Mouse (Mus musculus) layer of hippocampus, adult 9-10 months (tissue): ENCODE data around the gene Nebl.

Source experiments
- DNase-seq: peaks from one replicate; pipeline ENCODE4 v3.0.0; 2022; ENCODE audit warnings: low spot score

Gene Nebl

DNA sequence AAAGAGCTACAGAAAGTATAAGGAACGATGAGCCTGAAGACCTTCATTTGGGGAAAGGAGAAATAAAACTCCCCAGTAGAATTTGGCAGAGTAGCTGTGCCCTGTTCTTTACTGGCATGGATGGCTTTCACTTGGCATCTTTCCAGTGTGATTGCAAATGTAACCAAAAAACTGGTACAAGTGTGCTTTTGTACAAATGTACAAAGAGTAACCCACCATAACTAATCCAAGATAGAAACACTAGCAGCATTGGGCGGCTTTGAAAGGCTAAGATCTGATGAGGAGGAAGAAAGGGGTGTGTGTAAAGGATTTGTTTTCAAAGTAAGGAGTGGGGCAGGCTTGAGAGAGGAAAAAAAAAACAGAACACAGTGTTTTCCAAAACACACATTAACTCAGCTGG is 21.2 kb downstream of the Nebl start:
- no peak for DNase-seq

DNA sequence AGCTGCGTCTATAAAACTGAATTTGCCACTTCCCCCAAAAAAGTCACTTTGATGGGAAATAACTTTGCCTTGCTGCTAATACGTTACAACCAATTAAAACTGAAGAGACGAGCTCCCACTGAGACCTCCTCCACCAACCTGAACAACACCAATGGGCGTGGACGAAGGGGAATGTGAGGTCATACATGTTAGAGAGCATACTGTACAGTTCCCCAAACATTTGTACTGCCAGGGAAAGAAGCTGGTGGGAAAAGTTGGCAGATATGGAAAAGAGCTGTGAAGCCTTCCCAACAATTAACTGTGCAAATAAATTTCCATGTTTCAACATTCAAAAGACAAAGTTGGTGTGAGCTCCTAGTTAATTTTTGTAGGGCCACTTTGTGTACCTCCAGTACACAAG is 25.3 kb downstream of the Nebl start:
- DNase-seq = no peak

DNA sequence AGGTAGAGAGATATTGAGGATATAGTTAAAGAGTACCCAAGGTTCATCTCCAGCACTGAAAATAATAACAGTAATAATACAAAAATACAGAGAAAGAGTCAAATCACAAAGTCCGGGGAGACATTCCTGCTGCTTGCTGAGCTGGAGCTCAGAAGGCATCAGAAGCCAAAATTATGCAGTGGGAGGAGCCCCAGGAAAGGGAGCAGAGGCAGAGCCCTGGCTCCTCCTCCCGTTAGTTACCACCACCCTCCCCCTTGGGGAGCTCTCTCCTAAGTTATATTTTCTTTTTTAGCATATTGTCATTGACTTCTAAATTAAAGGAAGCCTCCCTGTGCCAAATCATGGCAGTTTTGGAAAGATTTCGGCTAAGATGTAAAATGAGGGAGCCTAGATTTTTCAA is 25.8 kb downstream of the Nebl start:
- DNase-seq = no peak

DNA sequence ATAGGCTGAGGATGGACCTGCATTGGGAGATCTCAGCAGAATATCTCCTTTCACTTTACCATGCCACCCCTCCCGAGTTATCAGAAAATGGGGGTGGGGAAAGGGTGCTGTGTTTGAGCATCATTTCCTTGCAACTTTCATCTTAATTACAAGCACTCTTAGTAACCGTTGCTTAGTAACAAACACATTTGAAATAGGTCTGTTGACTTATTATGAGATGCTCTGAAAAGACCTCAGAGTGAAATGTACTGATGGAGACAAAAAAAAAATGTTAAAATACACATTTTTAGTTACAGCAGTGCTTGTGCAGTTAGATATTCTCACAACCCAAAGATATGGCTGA is 28.1 kb downstream of the Nebl start:
- DNase-seq = no peak

DNA sequence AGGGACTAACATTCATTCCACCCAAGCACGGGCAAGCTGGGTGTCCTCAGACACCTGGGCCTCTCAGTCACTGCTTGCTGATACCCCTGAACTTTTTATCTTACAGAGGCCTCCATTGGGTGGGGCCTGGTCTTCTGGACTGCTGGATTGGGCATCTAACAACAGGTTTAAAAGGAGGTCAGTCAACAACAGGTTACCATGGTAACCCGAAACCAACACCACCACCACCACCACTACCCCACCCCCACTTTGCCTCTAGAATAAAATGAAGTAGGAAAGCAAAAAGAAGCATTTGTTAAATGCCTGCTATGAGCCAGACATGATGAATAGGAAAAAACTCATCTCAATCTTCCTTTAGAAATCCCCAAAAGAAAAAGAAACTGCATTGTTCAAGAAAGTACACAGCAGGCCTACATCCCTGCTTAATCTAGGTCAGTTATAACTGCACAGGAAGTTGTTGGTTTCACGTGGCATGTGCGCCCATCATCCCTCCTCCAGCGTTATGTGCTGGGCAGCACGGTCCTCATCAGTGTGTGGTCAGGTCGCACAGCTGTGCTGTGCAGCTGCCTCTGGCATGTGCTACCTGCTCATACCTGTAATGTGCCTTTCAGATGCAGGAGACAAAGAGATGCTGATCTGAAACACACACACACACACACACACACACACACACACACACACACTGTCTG is 28.6 kb downstream of the Nebl start:
- no peak for DNase-seq

DNA sequence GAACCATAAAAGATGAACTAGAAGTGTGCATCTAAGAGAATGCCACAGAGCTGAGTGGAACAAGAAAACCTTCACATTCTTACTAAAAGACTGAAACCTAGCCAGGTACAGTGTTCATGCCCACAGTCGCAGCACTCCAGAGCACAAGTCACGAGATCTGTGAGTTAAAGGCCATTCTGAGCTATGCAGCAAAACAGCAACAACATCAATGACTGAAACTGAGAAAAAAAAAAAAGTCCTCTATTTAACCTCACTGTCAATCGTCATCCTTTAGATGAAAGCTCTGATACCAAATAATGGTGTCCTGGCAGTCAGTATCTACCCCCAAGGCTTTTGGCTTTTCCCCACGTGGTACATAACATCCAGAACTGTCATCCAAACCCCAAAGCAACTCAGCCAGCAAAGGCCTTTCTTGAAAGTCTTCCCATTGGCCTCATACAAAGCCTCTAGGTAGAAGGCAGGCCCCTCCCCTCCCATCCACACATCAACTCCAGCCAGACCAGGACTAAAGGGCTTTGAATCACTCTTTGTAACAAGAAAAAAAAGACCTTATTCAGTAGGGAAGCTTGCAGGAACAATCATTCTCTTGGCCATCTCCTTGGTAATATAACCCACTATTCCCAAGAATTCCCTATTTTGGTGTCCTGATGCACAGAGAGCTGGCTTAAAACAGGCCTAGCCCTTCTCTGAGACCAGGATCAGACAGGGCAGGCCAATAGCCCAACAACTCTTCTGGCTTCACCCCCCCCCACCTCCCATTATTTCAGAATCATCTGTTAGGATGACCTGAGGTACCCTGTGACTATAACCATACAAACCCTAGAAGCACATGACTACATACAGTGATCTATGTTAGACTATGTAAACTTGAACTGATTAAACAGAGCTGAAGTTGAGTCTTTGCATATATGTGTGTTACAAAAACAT is 32.8 kb downstream of the Nebl start:
- DNase-seq = no peak

DNA sequence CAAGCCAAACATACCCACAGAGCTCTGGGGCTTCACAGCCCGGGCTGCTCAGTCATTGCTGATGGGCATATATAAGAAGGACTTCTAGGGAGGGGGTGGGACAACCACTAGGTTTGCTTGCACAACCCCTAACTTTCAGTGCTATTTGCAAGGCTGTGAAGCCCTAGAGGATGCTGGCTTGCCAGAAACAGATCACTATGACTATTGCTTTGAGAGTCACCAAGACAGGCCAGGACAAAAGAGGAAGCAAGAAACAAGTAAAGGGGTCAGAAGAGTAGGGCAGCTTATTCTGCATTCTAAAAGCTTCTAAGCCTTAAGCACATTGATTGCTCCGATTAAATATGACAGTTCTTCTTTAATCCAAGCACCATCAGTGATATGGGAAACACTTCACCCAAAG is 38.3 kb downstream of the Nebl start:
- no peak for DNase-seq

DNA sequence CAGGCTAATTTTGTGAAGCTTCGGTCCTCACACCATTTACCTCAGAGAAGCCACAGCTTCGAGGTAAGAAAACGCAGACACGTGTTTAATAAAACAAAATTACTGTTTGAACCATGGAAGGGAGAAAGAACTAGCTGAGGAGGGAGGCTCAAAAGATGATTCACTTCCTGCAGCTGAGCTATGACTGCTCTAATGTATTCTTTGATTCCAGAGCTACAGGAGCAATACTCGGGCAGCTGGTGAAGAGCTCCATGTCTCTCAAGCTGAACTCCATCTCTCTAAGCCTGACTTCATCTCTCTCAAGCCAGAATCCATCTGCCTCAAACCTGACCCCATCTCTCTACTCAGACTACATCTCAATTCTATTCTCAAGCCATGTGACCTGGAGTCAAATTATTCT is 41.0 kb downstream of the Nebl start:
- no peak for DNase-seq

DNA sequence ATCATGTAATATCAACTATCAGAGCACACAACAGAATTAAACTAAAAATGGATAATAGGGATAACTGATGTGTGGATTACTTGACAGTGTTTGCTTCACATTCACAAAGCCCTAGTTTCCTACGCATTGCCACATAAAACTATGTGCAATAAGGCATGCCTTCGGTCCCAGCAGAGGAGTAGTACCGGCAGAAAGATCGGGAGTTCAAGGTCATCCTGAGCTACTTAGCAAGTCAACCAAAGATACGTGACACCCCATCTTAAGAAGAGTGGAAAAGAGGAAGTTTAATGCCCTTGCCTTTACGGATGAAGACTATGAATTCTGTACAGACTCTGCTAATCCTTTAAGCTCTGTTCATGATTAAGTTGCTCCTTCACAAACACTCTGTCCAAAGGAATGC is 44.1 kb downstream of the Nebl start:
- DNase-seq = no peak

DNA sequence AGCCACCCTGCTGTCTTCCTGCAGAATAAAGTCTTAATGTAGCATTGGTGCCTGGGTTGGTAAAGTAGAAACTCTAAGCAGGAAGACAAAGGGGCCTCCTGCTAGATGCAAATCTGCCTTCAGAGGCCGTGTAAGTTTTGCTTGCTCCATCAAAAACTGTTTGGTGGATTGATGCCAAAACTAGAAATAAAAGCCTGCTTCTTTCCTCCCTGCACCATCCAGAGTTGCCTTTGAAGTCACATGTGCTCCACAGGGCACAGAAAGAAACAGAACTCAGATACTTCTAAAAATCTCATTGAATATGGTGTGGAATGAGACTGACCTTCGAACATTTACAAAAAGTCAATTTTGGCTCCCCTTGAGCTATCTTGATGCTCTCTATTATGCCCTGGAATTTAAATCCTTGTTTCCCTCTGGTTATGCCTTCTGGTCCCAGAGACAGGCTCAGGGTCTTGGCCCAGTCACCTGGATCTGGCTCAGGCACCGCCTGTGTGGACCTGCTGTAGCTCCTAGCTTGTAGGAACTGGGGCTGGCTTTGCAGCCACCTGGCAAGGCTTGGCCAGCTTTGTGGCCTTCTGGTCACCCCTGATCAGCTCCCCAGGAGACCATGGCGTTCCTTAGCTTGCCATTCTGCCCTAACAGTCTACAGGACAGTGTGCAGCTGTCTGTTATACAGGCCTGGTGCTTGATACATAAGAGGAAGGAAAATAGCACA is 47.8 kb downstream of the Nebl start:
- DNase-seq = no peak

DNA sequence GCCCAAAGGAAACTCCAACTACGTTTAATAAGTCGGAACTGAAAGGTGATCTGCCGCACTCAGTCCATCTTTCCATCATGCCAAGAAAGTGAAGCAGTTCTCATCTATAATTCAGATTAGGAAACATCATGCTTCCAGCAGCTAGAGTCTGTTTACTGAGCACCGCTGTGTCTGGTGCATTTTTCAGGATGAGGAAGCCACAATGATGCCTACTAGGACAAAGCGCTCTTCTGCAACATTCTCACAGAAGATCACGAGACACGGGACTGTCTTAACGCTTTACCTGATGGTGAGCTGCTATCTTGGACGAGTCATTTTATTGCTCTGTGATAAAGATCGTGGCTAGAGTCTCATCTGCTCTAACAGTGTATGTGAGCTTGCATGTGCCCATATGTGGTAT is 59.1 kb downstream of the Nebl start:
- no peak for DNase-seq

DNA sequence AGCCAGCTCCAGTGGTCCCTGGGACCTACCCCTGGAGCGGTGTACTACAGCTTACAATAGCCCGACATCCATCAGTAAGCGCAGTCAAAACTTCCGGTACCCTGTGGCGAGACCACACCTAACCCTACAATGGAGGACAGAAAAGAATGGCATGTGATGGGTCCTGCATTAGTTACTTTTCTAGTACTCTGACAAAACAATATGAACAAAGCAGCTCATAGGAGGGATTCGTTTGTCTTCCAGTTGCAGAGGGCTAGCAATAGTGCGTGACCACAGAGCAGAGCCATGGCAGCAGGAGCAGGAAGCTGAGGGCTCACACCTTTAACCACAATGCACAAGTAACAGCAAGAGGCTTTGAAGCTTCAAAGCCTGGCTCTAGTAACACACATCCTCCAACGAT is 59.7 kb downstream of the Nebl start:
- DNase-seq = no peak

DNA sequence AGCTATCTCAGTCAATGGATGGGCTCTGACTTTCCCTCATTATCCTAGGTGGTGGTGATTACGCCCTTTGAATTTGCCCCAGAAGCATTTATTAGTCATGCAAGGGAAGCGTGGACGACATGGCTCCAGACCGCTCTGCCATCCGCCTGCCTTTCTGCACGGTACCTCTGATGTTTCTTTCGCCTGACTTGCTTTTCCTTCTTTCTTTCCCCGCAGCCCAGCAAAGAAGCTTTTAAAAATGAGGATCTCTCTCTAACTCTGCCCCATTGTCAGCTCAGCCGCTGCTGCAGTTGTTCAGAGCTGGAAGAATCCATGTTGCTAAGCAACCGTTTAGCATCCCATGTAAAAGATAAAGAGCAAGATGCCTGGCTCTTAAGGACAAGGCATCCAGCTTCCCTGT is 61.3 kb downstream of the Nebl start:
- DNase-seq = no peak

DNA sequence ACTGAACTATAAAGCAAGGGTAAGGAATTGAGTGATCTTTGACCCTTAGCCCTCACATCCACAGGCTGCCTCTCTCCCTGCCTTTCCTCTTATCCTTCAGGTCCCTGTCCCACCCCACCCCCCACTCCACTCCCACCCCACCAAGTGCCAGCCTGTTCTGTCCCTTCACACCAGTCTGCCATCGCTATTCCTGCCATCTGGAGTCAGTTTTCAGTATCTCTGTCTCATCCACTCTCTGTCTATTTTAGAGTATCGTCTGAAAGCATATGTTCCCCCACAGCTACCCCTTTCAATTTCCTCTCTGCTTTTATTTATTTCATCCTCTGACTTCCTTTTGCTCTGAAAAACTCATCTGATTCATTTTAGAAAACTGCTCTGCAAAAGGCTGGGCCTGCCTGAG is 62.3 kb downstream of the Nebl start:
- no peak for DNase-seq

DNA sequence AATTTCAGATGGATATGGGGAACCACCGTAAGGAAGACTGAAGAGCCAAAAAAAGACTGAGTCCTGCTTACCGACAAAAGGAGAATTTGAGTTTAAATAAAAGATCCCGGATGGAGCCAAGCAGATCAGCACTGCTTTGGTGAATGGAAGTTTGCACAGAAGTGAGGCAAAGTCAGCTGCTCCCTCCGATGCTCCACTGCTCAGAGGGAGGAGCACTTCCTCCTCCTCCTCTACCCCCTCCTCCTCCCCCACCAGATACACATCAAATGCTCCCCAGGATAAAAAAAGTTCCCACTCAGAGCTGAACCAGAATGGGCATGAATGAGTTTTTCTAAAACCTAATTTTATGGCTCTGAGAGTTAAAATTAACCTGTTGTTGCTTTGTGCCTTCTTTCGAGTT is 73.1 kb downstream of the Nebl start:
- no peak for DNase-seq

DNA sequence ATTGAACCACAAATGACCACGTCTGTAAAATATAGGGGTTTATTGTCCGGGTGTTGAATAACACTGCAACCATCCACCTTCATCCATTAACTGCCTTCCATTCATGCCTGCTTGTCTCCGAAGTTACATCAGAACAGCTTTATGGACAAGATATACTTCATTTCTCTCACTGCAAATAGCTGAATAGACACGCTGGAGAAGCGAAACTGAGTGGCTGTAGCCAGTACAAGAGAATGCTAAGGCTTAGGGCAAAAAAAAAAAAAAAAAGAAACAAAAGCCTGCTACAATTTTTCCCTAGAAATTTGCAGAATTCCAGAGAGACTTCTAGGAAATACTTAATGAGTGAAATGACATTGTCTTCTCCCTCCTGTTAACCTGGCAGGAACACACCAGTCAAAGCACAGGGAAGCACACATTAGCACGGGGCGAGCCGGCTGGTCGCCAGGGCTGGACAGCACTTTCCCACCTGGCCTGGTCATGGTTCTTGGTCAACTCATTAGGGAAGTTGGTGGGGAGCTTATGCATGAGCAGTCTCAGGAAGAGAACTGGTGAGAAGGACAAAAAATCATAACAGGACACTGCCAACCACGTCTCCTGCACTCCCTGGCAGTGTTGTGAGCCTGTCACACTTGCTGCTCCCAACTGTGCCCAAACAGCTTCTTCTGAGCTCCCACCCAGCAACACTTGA is 81.0 kb downstream of the Nebl start:
- no peak for DNase-seq

DNA sequence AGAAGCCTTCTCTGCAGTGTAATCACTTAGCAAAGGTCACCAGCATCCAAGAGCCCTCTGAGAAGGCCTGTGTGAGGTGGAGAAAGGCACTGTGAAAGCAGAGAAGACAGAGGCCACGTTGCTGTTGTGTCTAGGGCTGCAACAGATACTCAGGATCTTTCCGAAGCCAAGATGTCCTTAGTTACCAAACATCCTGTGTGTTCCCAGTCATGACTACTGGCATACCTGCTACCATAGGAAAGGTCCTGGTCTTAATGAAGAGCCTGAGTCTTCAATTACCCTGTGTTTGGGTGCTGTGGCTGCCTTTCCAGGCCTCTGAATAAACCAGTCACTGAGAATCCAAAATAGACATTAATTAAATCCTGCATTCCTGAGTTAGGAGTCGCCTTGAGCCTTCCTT is 81.5 kb downstream of the Nebl start:
- DNase-seq = no peak

DNA sequence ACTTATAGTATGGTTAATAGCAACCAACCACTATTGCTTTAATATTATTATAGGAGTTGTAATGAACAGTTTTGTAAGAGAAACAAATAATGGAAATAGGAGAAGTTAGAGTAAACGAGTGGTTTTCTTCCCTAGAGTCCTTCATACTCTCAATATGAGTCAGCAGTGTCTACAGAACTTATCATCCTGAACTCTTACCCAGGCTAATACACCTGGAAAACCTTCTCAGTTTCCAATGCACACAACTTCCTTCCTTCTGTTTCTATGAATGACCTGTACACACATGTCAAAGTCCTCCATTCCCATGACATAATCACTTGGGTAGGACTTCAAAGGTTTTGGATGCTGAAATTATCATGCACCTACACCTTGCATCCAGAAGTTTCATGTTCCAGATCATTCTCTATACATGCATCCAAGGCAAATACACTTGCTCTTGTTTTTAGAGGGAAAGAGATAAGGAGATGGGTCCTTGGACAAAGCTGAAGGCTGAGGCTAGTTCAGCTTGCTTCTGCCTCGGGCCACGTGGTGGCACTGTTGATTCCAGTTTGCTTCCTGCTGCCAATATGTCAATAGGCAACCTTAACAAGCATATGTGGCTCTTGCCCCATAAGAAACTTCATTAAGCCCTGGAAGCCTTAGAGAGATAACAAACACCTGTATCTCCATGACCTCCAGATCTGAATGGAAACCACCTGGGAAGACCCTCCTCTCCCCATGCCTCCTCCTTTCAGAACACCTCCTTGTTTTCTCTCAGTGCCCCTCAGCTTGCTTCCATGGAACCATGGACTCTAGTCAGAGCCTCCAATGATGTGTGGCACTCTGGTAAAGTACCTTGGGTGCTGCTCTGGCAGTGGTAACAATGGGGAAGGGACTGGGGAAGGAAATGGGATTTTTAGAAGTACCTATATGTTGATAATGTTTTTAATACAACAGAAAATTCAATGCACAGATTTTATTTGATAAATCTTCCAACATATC is 86.7 kb downstream of the Nebl start:
- DNase-seq = no peak

DNA sequence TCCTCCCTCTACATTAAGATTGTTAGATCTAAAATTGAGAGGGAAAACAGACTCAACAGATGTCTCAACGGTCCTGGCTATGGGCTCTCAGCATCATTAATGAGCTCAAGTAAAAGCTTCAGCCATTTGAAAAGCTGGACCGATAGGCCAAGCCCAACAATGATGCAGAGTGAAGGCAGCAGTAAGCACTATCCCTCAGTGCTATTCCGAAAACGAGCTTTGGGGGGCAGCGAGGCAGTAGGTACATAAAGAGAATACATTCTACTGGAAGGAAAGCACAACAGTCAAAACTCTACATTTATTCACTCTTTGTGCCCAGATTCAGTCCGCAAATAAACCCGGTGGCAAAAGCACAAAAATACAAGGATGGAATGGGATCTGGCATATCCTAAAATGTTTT is 87.4 kb downstream of the Nebl start:
- DNase-seq = no peak

DNA sequence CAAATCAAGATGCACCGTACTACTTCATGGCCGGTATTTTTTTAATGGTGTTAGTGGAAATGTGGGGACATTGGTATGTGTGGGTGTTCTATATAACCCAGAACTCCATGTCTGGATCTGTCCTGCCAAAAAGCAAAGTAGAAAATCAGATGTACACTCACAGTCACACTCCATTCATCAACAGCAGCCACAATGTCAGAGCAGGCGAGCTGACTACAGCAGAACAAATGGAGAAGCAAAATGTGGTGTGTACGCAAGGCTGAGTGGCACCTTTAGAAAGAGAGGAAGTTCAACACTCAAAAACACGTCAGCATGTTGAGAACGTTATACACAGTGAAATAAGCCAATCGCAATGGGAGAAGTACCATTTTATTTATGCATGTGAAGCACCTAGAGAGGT is 88.5 kb downstream of the Nebl start:
- DNase-seq = no peak

DNA sequence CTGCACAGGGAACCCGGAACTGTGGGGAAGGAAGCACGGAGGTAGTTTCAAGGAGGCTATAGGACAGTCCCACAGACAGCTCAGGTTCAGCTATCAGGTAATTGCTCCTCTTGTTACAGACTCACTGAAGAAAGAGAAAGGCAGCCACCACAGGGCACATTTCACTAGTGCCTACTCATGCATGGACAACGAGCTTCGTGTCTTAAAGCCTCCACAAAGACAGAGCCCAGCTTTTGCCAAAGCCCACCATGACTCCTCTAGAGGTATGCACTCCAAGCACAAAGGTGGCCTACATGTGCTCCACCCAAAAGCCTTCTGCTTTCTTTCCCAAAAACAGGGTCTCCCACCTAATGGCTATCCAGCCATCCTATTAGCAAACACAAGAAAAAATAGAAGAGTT is 90.4 kb downstream of the Nebl start:
- no peak for DNase-seq
